Mouse (Mus musculus): ENCODE data around the gene Gpr137. TPM values are rescaled to one million over a fixed set of nuclear protein-coding genes. Genes with fewer than 3 reads are reported as not detected.

The Gpr137 gene
- polyA plus RNA-seq, 1 experiment: not detected

DNA sequence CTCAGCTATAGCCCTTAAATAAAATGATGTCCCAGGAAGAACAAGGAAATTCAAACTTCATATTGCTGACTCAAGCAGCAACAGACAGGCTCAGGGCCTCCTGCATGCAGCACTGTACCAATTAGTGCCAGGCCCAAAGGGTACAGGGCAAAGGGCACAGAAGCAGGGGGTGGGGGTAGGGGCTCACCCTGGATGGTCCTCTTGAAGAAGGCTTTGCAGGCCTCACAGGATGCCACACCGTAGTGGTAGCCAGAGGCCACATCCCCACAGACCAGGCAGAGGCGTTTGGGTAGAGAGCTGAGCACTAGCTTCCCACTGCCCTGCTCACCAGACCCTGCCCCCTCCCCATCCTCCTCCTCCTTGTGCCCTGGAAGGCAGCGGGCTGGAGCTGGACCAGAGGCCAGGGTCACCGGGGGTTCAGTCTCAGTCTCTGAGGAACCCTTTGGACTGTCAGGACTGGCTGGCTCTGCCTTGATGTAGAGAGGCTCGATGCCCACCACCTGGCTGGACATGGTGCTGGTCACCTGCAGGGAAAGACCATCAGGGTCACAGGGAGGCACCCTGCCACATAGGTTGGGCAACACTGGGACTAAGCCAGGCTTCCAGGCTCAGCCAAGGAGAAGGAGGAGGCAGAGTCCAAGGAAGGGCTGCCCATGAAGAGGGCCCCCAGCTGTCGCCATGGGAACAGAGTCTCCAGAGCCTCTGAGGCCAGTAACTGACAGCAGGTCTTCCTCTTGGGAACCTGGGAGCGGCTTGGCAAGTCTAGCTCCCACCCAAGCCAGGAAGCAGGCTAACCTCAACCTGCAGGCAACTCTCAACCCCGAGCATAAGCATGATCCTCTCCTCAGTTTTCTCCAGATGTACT is 22.2 kb downstream of the Gpr137 start:
- no peak for TF ChIP-seq CTCF (IDR thresholded peaks at IDR 0.05; ENCODE audit: insufficient read depth, low read depth, low read length)
- TF ChIP-seq POLR2A (IDR thresholded peaks at IDR 0.05; ENCODE audit: insufficient read depth, low read depth, low read length): no peak
- peak overlapping the region; percentile 81 for H3K4me3 ChIP-seq (ENCODE audit: insufficient read depth, low read depth, low read length)
- peaks cover 32% of the 10 kb centered on the region for H3K4me1 ChIP-seq (ENCODE audit: control insufficient read depth, insufficient read depth, low read length)
- WGBS: 32% methylated on average over 8 of the region's 8 CpGs
- H3K27ac ChIP-seq (ENCODE audit: insufficient read depth, low read depth, low read length): no peak overlapping the region

DNA sequence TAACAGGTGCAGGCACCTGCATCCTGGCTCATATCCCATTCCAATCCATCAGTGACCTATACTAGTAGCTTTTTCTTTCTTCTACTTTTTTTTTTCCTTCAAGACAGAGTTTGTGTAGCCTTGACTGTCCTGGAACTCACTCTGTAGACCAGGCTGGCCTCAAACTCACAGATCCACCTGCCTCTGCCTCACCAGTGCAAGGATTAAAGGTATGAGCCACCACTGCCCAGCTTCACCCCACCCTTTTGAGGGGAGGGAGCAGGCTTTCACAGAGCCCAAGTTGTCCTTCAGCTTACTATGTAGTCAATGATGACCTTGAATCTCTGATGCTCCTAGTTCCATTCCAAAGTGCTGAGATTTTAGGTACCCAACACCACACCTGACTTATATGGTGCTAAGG is 22.8 kb downstream of the Gpr137 start:
- H3K4me1 ChIP-seq (ENCODE audit: control insufficient read depth, insufficient read depth, low read length): peaks cover 25% of the 10 kb centered on the region
- TF ChIP-seq CTCF (IDR thresholded peaks at IDR 0.05; ENCODE audit: insufficient read depth, low read depth, low read length) (no peak), POLR2A (IDR thresholded peaks at IDR 0.05; ENCODE audit: insufficient read depth, low read depth, low read length) (no peak)
- no peak overlapping the region for H3K27ac ChIP-seq (ENCODE audit: insufficient read depth, low read depth, low read length)
- H3K4me3 ChIP-seq (ENCODE audit: insufficient read depth, low read depth, low read length): no peak overlapping the region

DNA sequence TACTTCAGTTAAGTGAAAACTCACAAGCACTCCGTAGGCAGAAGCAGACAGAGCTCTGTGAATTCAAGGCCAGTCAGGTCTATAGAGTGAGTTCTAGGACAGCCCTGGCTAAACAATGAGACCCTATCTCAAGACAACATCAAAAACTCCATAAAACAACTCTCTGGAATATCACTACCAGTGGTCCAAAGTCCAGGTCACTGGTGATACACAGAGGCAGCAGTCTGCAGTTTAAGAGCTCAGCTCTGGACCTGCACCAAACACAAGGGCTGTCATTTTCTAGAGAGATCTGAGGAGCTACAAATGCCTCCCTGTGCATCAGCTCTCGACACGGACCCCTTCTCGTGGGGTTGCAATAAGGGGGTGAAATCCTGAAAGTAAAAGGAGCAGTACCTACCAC is 24.0 kb downstream of the Gpr137 start:
- Histone ChIP-seq H3K4me3 (ENCODE audit: insufficient read depth, low read depth, low read length) (no peak overlapping the region), H3K4me1 (ENCODE audit: control insufficient read depth, insufficient read depth, low read length) (peaks cover 29% of the 10 kb centered on the region), H3K27ac (ENCODE audit: insufficient read depth, low read depth, low read length) (no peak overlapping the region)
- WGBS: 85% methylated on average over 4 of the region's 4 CpGs
- TF ChIP-seq POLR2A (IDR thresholded peaks at IDR 0.05; ENCODE audit: insufficient read depth, low read depth, low read length) (no peak), CTCF (IDR thresholded peaks at IDR 0.05; ENCODE audit: insufficient read depth, low read depth, low read length) (no peak)

DNA sequence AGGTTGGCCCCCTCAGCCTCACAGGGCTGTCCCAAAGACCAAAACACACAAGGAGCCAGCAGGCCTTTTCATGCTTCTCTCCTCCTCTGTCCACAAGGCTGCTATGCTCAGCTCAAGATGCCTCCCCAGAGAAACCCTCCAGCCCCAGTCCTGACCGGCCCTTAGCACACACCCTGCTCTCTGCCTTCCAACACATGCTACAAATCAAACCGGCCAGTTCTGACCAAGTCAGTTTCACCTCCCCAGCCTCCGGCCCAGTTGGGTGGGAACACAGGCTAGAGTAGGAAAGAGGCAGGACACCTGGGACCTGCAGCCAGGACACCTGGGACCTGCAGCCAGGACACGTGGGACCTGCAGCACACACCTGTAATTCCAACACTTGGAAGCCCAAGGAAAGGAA is 25.8 kb downstream of the Gpr137 start:
- Histone ChIP-seq H3K4me3 (ENCODE audit: insufficient read depth, low read depth, low read length) (no peak overlapping the region), H3K4me1 (ENCODE audit: control insufficient read depth, insufficient read depth, low read length) (peaks cover 23% of the 10 kb centered on the region), H3K27ac (ENCODE audit: insufficient read depth, low read depth, low read length) (no peak overlapping the region)
- 79% methylated on average over 4 of the region's 4 CpGs for WGBS
- TF ChIP-seq CTCF (IDR thresholded peaks at IDR 0.05; ENCODE audit: insufficient read depth, low read depth, low read length): no peak
- TF ChIP-seq POLR2A (IDR thresholded peaks at IDR 0.05; ENCODE audit: insufficient read depth, low read depth, low read length): no peak

DNA sequence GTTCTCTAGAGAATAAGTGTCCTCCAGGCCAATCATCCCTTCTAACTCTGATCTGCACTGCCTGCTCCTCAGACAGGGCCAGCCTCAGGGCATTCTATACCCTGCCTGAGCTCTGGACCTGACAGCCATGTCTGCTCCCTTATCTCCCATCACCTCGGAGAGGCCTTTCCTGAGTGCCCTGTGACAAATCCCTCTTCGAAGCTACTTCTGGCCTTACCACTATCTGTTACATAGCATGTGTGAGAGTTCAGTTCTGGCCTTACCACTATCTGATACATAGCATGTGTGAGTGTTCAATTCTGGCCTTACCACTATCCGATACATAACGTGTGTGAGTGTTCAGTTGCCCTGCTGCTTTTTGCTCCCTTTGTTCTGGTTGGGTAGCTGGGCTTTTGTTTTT is 27.0 kb downstream of the Gpr137 start:
- Histone ChIP-seq H3K4me3 (ENCODE audit: insufficient read depth, low read depth, low read length) (no peak overlapping the region), H3K27ac (ENCODE audit: insufficient read depth, low read depth, low read length) (no peak overlapping the region), H3K4me1 (ENCODE audit: control insufficient read depth, insufficient read depth, low read length) (peaks cover 29% of the 10 kb centered on the region)
- WGBS: 86% methylated on average over 4 of the region's 4 CpGs
- TF ChIP-seq CTCF (IDR thresholded peaks at IDR 0.05; ENCODE audit: insufficient read depth, low read depth, low read length) (no peak), POLR2A (IDR thresholded peaks at IDR 0.05; ENCODE audit: insufficient read depth, low read depth, low read length) (no peak)

DNA sequence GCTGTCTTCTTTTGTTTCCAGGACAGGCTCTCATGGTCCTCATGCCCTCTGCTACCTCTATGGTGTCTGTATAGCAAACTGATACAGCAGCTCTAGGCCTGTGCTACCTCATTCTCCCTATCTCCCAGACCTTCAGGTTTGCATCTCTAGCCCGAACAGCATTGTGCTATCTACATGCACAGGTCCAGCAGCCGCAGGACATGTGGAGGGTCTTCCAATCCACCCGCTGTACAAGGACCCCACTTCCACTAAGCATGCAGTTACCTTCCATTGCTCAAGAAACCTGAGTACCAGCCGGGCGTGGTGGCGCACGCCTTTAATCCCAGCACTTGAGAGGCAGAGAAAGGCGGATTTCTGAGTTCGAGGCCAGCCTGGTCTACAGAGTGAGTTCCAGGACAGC is 27.7 kb downstream of the Gpr137 start:
- WGBS: 91% methylated on average over 9 of the region's 9 CpGs
- Histone ChIP-seq H3K4me3 (ENCODE audit: insufficient read depth, low read depth, low read length) (no peak overlapping the region), H3K27ac (ENCODE audit: insufficient read depth, low read depth, low read length) (no peak overlapping the region), H3K4me1 (ENCODE audit: control insufficient read depth, insufficient read depth, low read length) (peaks cover 24% of the 10 kb centered on the region; the same call in 1 of the 2 replicates)
- TF ChIP-seq POLR2A (IDR thresholded peaks at IDR 0.05; ENCODE audit: insufficient read depth, low read depth, low read length): no peak
- no peak for TF ChIP-seq CTCF (IDR thresholded peaks at IDR 0.05; ENCODE audit: insufficient read depth, low read depth, low read length)

DNA sequence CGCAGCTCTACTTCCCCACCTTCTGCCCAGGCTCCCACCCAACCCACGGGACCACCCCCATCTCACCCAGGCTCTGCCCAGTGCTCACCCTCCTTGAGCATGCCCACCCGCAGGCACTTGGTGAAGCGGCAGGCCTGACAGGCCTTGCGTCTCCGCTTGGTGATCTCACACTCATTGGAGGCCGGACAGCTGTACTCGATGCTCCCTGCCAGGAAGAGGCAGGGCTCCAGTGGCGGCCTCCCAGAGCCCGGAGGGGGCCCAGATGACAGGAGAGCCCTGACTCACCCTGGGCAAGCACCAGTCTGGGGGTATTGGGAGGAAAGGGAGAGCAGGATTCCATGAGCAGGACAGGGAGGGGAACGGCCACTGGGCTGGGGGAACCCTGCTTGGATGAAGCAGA is 28.3 kb downstream of the Gpr137 start:
- TF ChIP-seq CTCF (IDR thresholded peaks at IDR 0.05; ENCODE audit: insufficient read depth, low read depth, low read length) (no peak), POLR2A (IDR thresholded peaks at IDR 0.05; ENCODE audit: insufficient read depth, low read depth, low read length) (no peak)
- Histone ChIP-seq H3K27ac (ENCODE audit: insufficient read depth, low read depth, low read length) (no peak overlapping the region), H3K4me1 (ENCODE audit: control insufficient read depth, insufficient read depth, low read length) (peaks cover 24% of the 10 kb centered on the region; the same call in 1 of the 2 replicates), H3K4me3 (ENCODE audit: insufficient read depth, low read depth, low read length) (no peak overlapping the region)
- 64% methylated on average over 11 of the region's 11 CpGs for WGBS

DNA sequence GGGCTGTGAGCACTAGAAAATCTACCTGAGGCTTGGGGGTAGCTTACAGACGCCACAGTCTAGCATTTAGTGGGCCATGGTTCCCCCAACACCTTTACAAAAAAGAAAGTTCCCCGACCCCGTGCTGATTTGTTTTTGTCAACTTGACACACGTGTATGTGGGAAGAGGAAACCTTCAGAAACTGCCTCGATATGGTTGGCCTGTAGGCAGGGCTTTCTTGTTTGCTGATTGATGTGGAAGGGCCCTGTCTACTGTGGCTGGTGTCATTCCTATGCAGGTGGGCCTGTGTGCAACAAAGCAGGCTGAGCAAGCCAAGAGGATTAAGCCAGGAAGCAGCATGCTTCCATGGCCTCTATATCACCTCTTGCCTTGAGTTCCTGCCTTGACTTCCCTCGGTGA is 29.2 kb downstream of the Gpr137 start:
- no peak for TF ChIP-seq POLR2A (IDR thresholded peaks at IDR 0.05; ENCODE audit: insufficient read depth, low read depth, low read length)
- TF ChIP-seq CTCF (IDR thresholded peaks at IDR 0.05; ENCODE audit: insufficient read depth, low read depth, low read length): no peak
- peaks cover 29% of the 10 kb centered on the region for H3K4me1 ChIP-seq (ENCODE audit: control insufficient read depth, insufficient read depth, low read length)
- WGBS: 83% methylated on average over 6 of the region's 6 CpGs

DNA sequence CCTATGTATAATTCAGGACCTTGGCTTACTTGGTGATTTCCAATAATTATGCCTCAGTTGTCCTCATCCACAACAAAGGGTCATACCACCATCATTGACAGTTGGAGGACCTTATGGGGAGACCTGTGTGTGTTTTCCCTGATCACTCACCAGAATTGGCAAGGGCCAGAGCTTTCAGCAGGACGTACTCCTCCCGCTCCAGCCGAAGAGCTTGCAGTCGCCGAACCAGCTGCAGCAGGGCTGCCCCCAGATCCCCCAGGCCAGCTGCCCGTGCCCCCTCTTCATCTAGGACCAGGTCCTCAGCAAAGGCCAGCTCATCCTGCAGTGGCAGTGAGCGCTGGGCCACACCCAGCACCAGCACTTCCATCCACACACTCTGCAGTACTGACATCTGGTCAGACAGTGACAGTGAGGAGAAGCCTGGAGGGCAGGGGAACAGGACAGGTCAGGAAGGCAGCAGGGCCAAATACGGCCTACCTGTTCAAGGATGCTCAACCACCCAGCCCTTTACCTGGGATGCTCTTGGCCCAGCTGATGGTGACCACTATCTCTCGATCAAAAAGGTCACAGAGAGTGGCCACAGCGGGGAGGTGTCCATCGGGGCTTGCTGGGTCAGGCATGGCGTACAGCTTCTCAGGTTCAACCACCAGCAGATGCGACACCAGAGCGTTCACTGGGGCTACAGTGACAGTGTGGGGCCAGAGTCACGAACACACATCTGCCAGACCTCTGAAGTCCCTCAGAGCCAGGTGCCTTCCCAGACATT is 29.9 kb downstream of the Gpr137 start:
- WGBS: 90% methylated on average over 15 of the region's 15 CpGs
- Histone ChIP-seq H3K27ac (ENCODE audit: insufficient read depth, low read depth, low read length) (no peak overlapping the region), H3K4me1 (ENCODE audit: control insufficient read depth, insufficient read depth, low read length) (peaks cover 32% of the 10 kb centered on the region), H3K4me3 (ENCODE audit: insufficient read depth, low read depth, low read length) (no peak overlapping the region)
- no peak for TF ChIP-seq POLR2A (IDR thresholded peaks at IDR 0.05; ENCODE audit: insufficient read depth, low read depth, low read length)

More for the DNA sequence above, 29.2 kb downstream of the Gpr137 start:
- H3K4me3 ChIP-seq (ENCODE audit: insufficient read depth, low read depth, low read length): no peak overlapping the region
- no peak overlapping the region for H3K27ac ChIP-seq (ENCODE audit: insufficient read depth, low read depth, low read length)

Measured in olfactory bulb, adult 2 months (tissue).